Mouse (Mus musculus): ENCODE measurements at regions not wholly inside any gene's neighbourhood (a gene's known extent, or its start where the extent isn't known, plus 50 kb on each side); places are given as distances from the start of the nearest gene placed in this dataset.

- no peak for DNase-seq (ENCODE audit: low read depth)
These were observed 173.8 kb upstream of the Gm4791 start for GRCm38 (mm10) chr9:46824703-46825102.

- DNase-seq (ENCODE audit: low read depth): no peak
These were observed 178.7 kb upstream of the Gm4791 start for GRCm38 (mm10) chr9:46819808-46820207.

- no peak for DNase-seq (ENCODE audit: low read depth)
These were observed 179.2 kb upstream of the Gm4791 start for GRCm38 (mm10) chr9:46819376-46819775.

GRCm38 (mm10) chr9:46816126-46816525, 182.4 kb upstream of the Gm4791 start:
- DNase-seq (ENCODE audit: low read depth): no peak

GRCm38 (mm10) chr9:46814478-46815241, 183.9 kb upstream of the Gm4791 start:
- no peak for DNase-seq (ENCODE audit: low read depth)

DNA sequence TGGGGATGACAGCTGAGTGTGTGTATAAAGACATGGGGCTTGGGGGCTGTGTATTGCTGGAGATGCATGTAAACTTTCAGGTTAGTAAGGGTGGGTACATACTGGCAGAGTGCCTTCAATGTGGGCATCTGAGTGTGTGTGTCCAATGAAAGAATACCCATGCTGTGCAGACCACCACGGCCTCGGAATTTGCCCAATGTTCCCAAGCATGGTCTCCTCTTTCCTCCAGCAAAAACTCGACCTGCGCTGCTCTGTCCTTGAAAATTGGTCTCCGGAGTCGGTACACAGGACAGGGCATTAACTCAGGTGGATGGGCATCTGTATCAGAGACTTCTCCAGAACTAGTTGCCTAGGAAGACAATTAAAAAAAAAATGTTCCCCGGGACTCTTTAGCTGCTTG, 188.3 kb upstream of the Gm4791 start:
- no peak for DNase-seq (ENCODE audit: low read depth)

- DNase-seq (ENCODE audit: low read depth): no peak
These were observed 203.1 kb upstream of the Gm4791 start for GRCm38 (mm10) chr9:46795446-46795845.

DNA sequence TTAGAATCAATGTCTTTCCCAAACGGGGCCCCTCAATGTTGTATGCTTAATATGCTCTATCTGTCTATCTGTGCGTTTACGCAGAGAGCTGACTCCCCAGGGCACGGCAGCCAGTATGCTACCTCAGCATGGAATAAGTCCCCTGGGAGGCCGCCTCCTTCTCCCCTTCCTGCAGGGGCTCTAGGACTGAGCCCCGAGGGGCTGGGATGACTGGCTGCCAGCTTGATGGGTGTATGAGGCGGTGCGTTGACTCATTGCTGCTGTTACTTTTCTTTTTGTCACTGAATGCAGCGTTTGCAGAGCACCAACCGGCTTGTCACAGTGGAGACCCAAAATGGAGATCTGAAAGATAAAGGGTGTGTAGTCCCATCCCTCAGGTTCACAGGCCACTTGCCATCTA, 209.5 kb upstream of the Gm4791 start:
- no peak for DNase-seq (ENCODE audit: low read depth)

GRCm38 (mm10) chr9:46788456-46788855, 210.1 kb upstream of the Gm4791 start:
- DNase-seq (ENCODE audit: low read depth): no peak

DNA sequence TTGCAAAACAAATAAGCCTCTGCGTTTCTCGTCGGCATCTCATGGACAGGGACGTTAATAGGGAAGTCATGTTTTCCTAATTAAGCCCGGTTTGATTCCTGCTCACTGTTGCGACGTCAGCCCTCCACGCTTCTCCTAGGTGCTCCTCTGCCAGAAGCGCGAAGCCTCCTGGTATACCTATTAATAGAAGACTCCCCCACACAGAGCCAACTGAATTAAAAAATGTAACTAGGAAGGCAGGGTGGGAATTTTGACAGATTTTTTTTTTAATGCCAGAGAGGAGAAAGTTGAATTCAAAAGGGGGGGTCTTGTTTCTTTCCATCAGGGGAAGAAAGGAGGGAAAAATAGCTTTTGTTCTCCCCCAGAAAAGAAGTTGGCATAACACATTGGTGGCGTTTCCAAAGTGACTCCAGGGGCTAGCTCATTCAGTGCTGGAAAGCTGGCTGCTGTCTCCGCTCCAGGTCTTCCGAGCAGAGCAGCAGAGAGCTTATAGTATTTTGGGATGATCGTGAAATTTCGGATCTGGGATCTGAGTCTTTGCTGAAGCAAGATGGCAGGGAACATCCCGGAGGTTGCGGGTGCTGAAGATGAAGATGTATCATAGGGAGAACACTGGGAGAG, 214.1 kb upstream of the Gm4791 start:
- no peak for DNase-seq (ENCODE audit: low read depth)

- DNase-seq (ENCODE audit: low read depth): no peak
These were observed 214.8 kb upstream of the Gm4791 start for GRCm38 (mm10) chr9:46783597-46784354.

- DNase-seq (ENCODE audit: low read depth): no peak
These were observed 216.9 kb upstream of the Gm4791 start for GRCm38 (mm10) chr9:46781681-46782080.

DNA sequence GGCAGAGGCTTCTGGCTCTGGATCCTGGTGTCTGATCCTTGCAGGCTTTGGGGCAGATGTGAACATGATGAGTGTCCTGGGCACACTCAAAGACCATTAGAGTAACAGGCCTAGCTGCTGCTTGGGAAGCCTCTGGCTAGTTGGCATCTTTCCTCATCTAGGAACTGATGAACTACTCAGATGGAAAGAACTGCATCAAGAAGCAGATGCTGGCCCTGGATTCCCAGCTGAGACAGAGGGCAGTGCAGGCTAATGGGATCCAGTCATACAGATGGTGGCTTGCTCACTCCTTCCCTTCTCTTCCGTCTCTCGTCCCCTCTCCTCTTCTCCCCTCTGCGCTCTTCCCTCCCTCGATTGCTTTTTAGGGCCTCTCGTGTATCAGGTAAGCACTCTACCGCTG, 219.8 kb upstream of the Gm4791 start:
- no peak for DNase-seq (ENCODE audit: low read depth)

DNA sequence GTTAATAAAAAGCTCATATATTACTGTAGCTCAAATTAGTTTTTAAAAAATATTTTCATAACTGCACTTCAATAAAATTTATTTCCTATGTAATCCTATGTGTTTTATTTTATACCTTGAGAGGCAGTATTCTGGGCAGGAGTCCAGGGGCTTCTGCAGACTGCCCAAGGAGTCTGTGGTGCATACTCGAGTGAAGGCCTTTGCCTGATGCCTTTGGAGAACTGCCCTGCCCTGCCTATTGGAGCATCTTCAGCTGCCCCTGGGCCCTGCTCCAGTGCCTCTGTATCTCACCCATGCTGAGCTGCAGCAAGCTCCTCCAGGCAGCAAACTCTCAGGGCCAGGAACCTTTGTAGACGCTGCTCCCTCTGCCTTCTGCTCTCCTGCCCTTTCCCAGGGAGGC, 223.7 kb upstream of the Gm4791 start:
- DNase-seq (ENCODE audit: low read depth): no peak

DNA sequence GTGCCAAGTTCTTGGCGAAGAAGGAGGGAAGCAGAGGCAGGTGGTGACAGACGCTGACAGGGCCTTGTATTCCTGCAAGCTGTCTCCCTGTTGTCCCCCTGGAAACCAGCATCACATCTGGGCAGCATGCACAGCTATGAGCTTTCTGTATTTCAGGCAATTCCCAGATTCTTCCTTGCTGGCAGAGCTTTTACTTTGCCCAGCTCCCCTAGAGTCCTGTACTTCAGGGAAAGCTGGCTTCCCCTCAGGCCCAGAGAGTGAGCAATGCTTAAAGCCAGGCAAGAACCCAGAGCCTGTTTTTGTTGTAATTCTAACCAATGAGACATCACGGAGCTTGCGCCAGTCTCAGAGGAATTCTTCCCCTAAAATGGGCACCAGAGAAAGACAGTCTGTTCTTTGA, 238.3 kb upstream of the Gm4791 start:
- no peak for DNase-seq (ENCODE audit: low read depth)

GRCm38 (mm10) chr9:46757005-46757672, 241.4 kb upstream of the Gm4791 start:
- DNase-seq (ENCODE audit: low read depth): no peak

DNA sequence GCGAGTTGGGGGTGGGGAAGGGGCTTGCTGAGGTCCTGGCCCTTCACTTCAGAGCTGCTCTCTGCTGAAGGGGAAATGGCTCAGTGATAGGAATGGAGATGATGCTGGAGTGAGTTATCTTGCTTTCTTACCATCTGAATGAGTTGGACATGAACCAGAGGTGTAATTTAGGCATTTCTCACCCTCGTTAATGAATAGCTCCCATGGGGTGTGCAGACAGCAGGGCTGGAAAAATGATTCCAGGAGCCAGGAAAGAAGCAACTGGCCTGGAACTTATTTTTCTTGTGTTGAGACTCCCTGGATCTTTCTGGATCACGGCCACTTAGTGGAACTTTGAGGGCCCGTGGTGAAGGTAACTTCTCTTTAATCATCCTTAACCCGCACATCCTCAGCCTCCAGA, 246.6 kb upstream of the Gm4791 start:
- no peak for DNase-seq (ENCODE audit: low read depth)

DNA sequence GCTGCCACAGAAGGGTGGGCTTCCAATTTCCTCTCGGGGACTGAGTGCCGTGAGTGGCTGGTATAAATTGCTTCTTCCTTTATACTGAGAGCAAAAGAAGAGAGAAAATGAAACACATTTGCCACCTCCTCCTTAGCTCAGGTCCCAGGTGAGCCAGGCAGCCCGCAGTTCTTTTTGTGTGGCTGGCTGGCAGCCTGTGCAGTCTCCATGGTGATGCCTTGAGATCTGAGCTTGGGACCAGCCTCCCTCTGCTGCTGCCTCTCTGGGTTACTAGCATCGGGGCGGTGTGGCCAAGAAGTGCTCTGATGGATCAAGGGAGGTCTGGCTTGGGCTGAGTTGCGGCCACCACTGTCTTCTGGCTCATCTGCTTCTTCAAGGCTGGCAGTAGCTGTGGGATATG, 249.1 kb upstream of the Gm4791 start:
- DNase-seq (ENCODE audit: low read depth): no peak

DNA sequence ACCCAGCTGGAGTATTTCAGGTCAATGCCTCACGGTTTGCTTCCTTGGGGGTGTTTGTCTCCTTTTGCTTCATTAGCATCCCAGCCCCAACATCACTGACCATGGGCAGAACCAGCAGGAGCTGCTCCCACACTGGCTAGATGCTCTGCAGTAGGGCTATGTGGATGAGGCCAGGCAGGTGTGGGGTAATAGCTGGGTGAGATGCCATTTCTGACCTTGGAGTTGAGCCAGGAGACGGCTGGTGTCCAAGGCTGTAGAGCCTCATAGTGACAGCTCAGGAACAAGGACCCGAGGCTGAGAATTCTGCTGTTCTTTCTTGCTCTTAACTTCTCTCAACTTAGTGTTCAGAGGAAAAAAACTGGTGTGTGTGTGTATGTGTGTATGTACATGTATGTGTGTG, 252.3 kb upstream of the Gm4791 start:
- no peak for DNase-seq (ENCODE audit: low read depth)

DNA sequence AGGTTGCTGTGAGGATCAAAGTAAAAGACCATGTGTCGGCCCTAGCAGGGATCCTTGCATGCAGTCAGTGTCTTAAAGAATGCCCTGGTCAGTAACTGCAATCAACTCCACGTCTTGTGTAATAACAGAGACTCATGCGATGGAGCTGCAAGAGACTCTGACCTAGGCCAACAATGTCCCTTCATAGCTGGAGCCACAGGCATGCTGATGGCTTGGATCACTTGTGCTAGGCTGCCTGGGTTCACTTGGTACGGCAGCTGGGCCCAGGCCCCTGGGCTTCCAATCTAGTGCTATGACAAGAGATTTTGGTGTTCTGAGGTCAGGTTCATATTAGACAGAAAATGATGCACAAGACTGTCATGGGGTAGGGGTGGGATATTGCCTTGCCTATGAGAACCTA, 258.0 kb upstream of the Gm4791 start:
- DNase-seq (ENCODE audit: low read depth): no peak

DNA sequence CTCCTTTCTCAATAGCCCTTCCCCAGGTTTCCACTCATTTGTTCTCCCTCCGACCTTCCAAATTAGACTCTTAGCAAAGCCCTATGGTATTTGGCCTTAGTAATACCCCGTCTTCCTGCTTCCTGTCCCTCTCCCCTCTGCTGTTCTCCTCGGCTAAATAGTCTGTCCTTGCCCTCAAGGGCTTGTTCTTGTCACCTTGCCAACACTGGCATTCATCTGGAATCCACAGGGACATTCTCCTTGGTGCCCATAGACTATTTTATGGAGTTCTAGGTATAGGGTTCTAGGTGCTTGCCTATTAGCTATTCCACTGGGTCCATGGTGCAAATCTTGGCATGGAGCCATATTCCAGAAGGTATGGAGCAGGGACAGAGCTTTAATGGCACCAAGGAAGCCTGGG, 259.2 kb upstream of the Gm4791 start:
- DNase-seq (ENCODE audit: low read depth): no peak

GRCm38 (mm10) chr9:46738634-46739033, 259.9 kb upstream of the Gm4791 start:
- DNase-seq (ENCODE audit: low read depth): no peak

DNA sequence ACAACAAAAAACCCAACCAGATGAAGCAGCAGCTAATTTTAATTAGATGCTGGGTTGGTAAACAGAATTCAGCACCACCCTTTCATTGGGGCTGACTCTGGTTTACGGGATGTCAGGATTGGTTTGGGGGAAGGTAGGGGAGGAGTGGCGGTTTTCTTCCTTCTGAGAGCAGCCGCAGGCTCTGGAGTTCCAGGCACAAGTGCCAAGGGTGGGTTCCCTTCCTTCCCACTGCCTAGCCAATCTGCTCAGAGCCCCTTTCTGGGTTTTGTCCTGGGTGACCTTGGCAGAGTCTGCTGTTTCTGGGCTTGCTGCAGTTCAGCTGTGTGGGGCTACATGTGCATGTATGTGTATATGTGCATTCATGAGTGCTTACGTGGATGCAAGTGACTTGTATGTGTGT, 260.5 kb upstream of the Gm4791 start:
- no peak for DNase-seq (ENCODE audit: low read depth)

Data from c-Kit-positive CD71-positive TER-119-negative erythroid progenitor cells, embryonic 14.5 days (primary cell).